Mouse (Mus musculus) forebrain, postnatal 0 days (tissue): ENCODE results near the gene Kif13a. TPM values are rescaled to one million over a fixed set of nuclear protein-coding genes. Genes with fewer than 3 reads are reported as not detected.

ENCODE experiments used
- ATAC-seq: fragments of 200-750 bp; cut with Nextera tagmentation; 2 replicates; pipeline ENCODE4 v1.8.0; 2017; ENCODE audit warnings: mild to moderate bottlenecking, moderate library complexity
- DNase-seq: peaks from one replicate; pipeline ENCODE4 v3.0.0-alpha.2; 2015
- H3K27ac ChIP-seq: fragments of 300-500 bp; sonication (generic); 2 replicates; pipeline ENCODE4 v1.5.1; 2014; ENCODE audit warnings: low read depth, mild to moderate bottlenecking, antibody characterized with exemption, low read length, moderate library complexity, mixed read lengths
- H3K27me3 ChIP-seq: fragments of 300-500 bp; sonication (generic); 2 replicates; pipeline ENCODE4 v1.6.1; 2014; ENCODE audit warnings: mild to moderate bottlenecking, low read length, mixed read lengths; ENCODE audit not compliant: insufficient read depth
- H3K36me3 ChIP-seq: fragments of 300-500 bp; sonication (generic); 2 replicates; pipeline ENCODE4 v1.6.1; 2014; ENCODE audit warnings: mild to moderate bottlenecking, moderate library complexity; ENCODE audit not compliant: insufficient read depth
- H3K4me1 ChIP-seq: fragments of 300-500 bp; sonication (generic); 2 replicates; pipeline ENCODE4 v1.6.1; 2014; ENCODE audit warnings: antibody characterized with exemption; ENCODE audit not compliant: insufficient read depth
- H3K4me2 ChIP-seq: fragments of 300-500 bp; sonication (generic); 2 replicates; pipeline ENCODE4 v1.6.1; 2014; ENCODE audit warnings: low read depth, mild to moderate bottlenecking, moderate library complexity
- H3K4me3 ChIP-seq: fragments of 300-500 bp; sonication (generic); 2 replicates; pipeline ENCODE4 v1.5.1; 2014; ENCODE audit warnings: low read depth, low read length, mixed read lengths
- H3K9ac ChIP-seq: fragments of 300-500 bp; sonication (generic); 2 replicates; pipeline ENCODE4 v1.6.1; 2014; ENCODE audit warnings: mild to moderate bottlenecking
- H3K9me3 ChIP-seq: fragments of 300-500 bp; sonication (generic); 2 replicates; pipeline ENCODE4 v1.6.1; 2016; ENCODE audit warnings: low read length
- CTCF ChIP-seq: sonication (generic); IDR thresholded peaks from 2 replicates; pipeline ENCODE4 v1.5.1; 2016; ENCODE audit warnings: antibody characterized with exemption, control low read depth, low read depth
- WGBS: fragments of 180-500 bp; shearing (Covaris S2); extraction: QIAGEN DNeasy Blood & Tissue Kit; methylation state at CpG from one replicate; pipeline ENCODE4 v1.1.7; 2014; 5-methylcytosine and 5-hydroxymethylcytosine counted together
- polyA plus RNA-seq: library from polyadenylated mRNA; unstranded; fragments of >200 nt; fragmentation: Nextera tagmentation; extraction: Ambion mirVana; gene quantifications from 2 replicates; pipeline ENCODE4 v1.2.1, GENCODE M21; 2015
- total RNA-seq: library from RNA; depleted of rRNA; stranded (reverse); fragments of >200 nt; gene quantifications from 2 replicates; pipeline ENCODE4 v1.2.3, GENCODE M21; 2014

Gene Kif13a
- total and polyA plus RNA-seq, 2 experiments from 2014 or later, result 9.2 to 19.7 TPM

- no peaks in the 10 kb centered on the region for H3K27me3 ChIP-seq
- no peaks in the 10 kb centered on the region for H3K4me1 ChIP-seq
- TF ChIP-seq CTCF, result no peak
- H3K4me2 ChIP-seq, result no peak overlapping the region
- ATAC-seq (no peak), DNase-seq (no peak)
- no peak overlapping the region for H3K27ac ChIP-seq
- H3K36me3 ChIP-seq, result peaks cover 4% of the 10 kb centered on the region
- no peak overlapping the region for H3K4me3 ChIP-seq
- no peak overlapping the region for H3K9ac ChIP-seq
- WGBS, result 92% methylated on average over 3 of the region's 3 CpGs
- H3K9me3 ChIP-seq, result no peaks in the 10 kb centered on the region
Observed at GRCm38 (mm10) chr13:46777461-46777860, 152.2 kb downstream of the Kif13a start.

- H3K4me1 ChIP-seq, result no peaks in the 10 kb centered on the region
- H3K4me2 ChIP-seq, result no peak overlapping the region
- ATAC-seq (no peak), DNase-seq (no peak)
- no peak overlapping the region for H3K27ac ChIP-seq
- peaks cover 10% of the 10 kb centered on the region for H3K36me3 ChIP-seq
- H3K27me3 ChIP-seq, result no peaks in the 10 kb centered on the region
- 81% methylated on average over 14 of the region's 14 CpGs for WGBS
- no peak overlapping the region for H3K9ac ChIP-seq
- no peaks in the 10 kb centered on the region for H3K9me3 ChIP-seq
- H3K4me3 ChIP-seq, result no peak overlapping the region
- TF ChIP-seq CTCF, result no peak
Observed at GRCm38 (mm10) chr13:46776636-46777305, 152.9 kb downstream of the Kif13a start.

GRCm38 (mm10) chr13:46774998-46775397 is 154.7 kb downstream of the Kif13a start:
- no peak for DNase-seq
- Histone ChIP-seq H3K9me3 (no peaks in the 10 kb centered on the region), H3K4me1 (no peaks in the 10 kb centered on the region), H3K27me3 (no peaks in the 10 kb centered on the region), H3K4me3 (no peak overlapping the region), H3K36me3 (peaks cover 16% of the 10 kb centered on the region), H3K4me2 (no peak overlapping the region), H3K9ac (no peak overlapping the region), H3K27ac (no peak overlapping the region)
- WGBS, result 97% methylated on average over 5 of the region's 5 CpGs
- ATAC-seq, result no peak
- TF ChIP-seq CTCF, result no peak

GRCm38 (mm10) chr13:46772581-46772980 is 157.1 kb downstream of the Kif13a start:
- Histone ChIP-seq H3K4me3 (no peak overlapping the region), H3K9me3 (no peaks in the 10 kb centered on the region), H3K4me1 (no peaks in the 10 kb centered on the region), H3K27ac (no peak overlapping the region), H3K27me3 (no peaks in the 10 kb centered on the region), H3K9ac (no peak overlapping the region), H3K36me3 (peaks cover 19% of the 10 kb centered on the region), H3K4me2 (no peak overlapping the region)
- ATAC-seq (no peak), DNase-seq (no peak)
- TF ChIP-seq CTCF, result no peak
- WGBS, result 99% methylated on average over 13 of the region's 13 CpGs

- no peak overlapping the region for H3K4me2 ChIP-seq
- H3K9me3 ChIP-seq, result no peaks in the 10 kb centered on the region
- H3K27me3 ChIP-seq, result no peaks in the 10 kb centered on the region
- H3K36me3 ChIP-seq, result peaks cover 13% of the 10 kb centered on the region
- H3K4me1 ChIP-seq, result no peaks in the 10 kb centered on the region
- no peak overlapping the region for H3K9ac ChIP-seq
- DNase-seq, result no peak
- WGBS, result 97% methylated on average over 2 of the region's 2 CpGs
- H3K4me3 ChIP-seq, result no peak overlapping the region
- no peak for TF ChIP-seq CTCF
- H3K27ac ChIP-seq, result no peak overlapping the region
- ATAC-seq, result no peak
Observed at GRCm38 (mm10) chr13:46765361-46765760, 164.3 kb downstream of the Kif13a start.

GRCm38 (mm10) chr13:46763210-46763609 is 166.5 kb downstream of the Kif13a start:
- no peak overlapping the region for H3K9ac ChIP-seq
- H3K27me3 ChIP-seq, result no peaks in the 10 kb centered on the region
- H3K36me3 ChIP-seq, result peaks cover 10% of the 10 kb centered on the region
- DNase-seq (no peak), ATAC-seq (no peak)
- WGBS, result 95% methylated on average over 9 of the region's 9 CpGs
- no peak overlapping the region for H3K4me3 ChIP-seq
- no peak overlapping the region for H3K4me2 ChIP-seq
- H3K9me3 ChIP-seq, result no peaks in the 10 kb centered on the region
- no peak overlapping the region for H3K27ac ChIP-seq
- no peak for TF ChIP-seq CTCF
- no peaks in the 10 kb centered on the region for H3K4me1 ChIP-seq

GRCm38 (mm10) chr13:46760921-46761320 is 168.7 kb downstream of the Kif13a start:
- no peaks in the 10 kb centered on the region for H3K4me1 ChIP-seq
- 58% methylated on average over 6 of the region's 6 CpGs for WGBS
- H3K9me3 ChIP-seq, result no peaks in the 10 kb centered on the region
- H3K27ac ChIP-seq, result no peak overlapping the region
- H3K4me2 ChIP-seq, result no peak overlapping the region
- ATAC-seq (no peak), DNase-seq (no peak)
- H3K27me3 ChIP-seq, result no peaks in the 10 kb centered on the region
- no peak overlapping the region for H3K4me3 ChIP-seq
- H3K36me3 ChIP-seq, result peaks cover 10% of the 10 kb centered on the region
- TF ChIP-seq CTCF, result no peak
- no peak overlapping the region for H3K9ac ChIP-seq
